Mouse (Mus musculus) monocyte, adult 5-6 weeks (primary cell): Measurements from ENCODE around the gene Slc6a9. TPM values are rescaled to one million over a fixed set of nuclear protein-coding genes. Genes with fewer than 3 reads are reported as not detected.

ENCODE experiments used
- ATAC-seq: fragments of 153-309, 156-312 bp; replicated peaks from 2 replicates; pipeline ENCODE4 v1.8.0; 2017; ENCODE audit warnings: mild to moderate bottlenecking; ENCODE audit not compliant: low TSS enrichment, insufficient number of reproducible peaks, severe bottlenecking, poor library complexity, low FRiP score
- total RNA-seq: library from RNA; stranded (forward); fragments of 200-1000, 200-491, 200-594 nt; gene quantifications from 3 replicates; pipeline ENCODE4 v1.2.3, GENCODE M21; 2017

The Slc6a9 gene
- total RNA-seq, 1 experiment from 2014 or later = 2.8 TPM

DNA sequence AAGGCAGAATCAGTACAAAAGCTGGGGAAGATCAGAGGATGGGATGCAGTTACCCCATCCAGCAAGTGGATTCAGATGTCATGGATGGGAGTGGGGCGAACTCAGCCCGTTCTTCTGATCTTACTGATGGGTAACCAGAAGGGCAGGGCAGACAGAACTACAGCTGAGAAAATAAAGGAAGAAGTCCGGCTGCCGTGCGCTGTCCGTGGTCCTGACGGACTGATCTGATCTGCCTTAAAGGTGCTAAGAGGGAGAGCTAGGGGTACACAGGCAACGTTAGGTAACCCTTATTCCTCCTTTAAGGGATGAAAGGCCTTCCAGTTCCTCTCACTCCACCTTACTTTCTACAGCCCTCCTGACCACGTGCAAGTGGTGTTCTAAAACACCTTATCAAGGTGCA, 59.1 kb downstream of the Slc6a9 start:
- no peak for ATAC-seq

GRCm38 (mm10) chr4:117894601-117895000, 60.3 kb downstream of the Slc6a9 start:
- ATAC-seq = no peak

DNA sequence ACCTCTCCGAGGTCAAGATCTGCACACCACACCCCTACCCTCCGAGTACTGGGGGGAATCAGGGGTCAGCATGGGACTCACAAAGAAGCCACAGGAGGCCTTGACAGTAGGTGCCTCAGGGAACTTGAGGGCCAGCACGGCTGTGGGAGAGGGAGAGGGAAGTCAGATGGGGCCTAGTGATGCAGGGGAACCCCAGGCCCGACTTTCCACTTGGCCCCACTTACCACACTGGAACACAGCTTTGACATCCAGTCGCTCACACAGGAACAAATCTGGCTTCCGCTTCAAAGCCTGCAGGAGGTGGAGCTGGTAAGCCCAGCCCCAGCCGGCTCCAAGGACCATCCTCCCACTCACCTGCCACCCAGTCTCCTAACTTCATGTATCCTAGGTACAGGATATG, 61.0 kb downstream of the Slc6a9 start:
- ATAC-seq = no peak

- no peak for ATAC-seq
Observed at GRCm38 (mm10) chr4:117896031-117896430, 61.7 kb downstream of the Slc6a9 start.

- ATAC-seq = no peak
Observed at GRCm38 (mm10) chr4:117898111-117898510, 63.8 kb downstream of the Slc6a9 start.

GRCm38 (mm10) chr4:117904094-117904493, 69.8 kb downstream of the Slc6a9 start:
- no peak for ATAC-seq

GRCm38 (mm10) chr4:117904761-117905160, 70.5 kb downstream of the Slc6a9 start:
- ATAC-seq = no peak

- ATAC-seq = no peak
Observed at GRCm38 (mm10) chr4:117906196-117906595, 71.9 kb downstream of the Slc6a9 start.

- ATAC-seq = no peak
Observed at GRCm38 (mm10) chr4:117908834-117909453, 74.6 kb downstream of the Slc6a9 start.

- ATAC-seq = no peak
Observed at GRCm38 (mm10) chr4:117912131-117912561, 77.8 kb downstream of the Slc6a9 start.

GRCm38 (mm10) chr4:117912685-117913273, 78.5 kb downstream of the Slc6a9 start:
- ATAC-seq = no peak

GRCm38 (mm10) chr4:117913421-117913820, 79.1 kb downstream of the Slc6a9 start:
- no peak for ATAC-seq

DNA sequence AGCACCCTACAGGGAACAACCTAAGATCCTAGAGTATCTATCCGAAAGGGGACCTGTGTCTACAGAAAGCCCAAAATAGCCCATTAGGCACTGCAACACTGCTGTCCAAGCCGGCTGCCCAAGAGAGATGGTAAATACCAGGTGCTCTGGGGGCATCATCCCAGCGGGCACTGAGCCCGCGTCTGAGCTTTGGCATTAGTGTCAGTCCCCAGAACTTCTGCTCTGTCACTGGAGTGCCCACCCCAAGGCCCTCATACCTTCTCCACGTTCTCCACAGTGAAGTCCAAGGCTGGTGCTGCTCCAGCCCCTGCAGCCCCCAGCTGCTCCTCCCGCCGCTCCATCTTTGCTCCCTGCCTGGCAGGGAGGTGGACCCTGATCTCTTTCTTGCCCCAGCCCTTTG, 79.7 kb downstream of the Slc6a9 start:
- ATAC-seq = no peak

GRCm38 (mm10) chr4:117914591-117915442, 80.5 kb downstream of the Slc6a9 start, which contains the start of gene Ipo13:
TSS of gene Ipo13 (minus strand) at chr4:117914999.
- ATAC-seq = peak; percentile 87

GRCm38 (mm10) chr4:117915489-117916105, 81.3 kb downstream of the Slc6a9 start:
- no peak for ATAC-seq

DNA sequence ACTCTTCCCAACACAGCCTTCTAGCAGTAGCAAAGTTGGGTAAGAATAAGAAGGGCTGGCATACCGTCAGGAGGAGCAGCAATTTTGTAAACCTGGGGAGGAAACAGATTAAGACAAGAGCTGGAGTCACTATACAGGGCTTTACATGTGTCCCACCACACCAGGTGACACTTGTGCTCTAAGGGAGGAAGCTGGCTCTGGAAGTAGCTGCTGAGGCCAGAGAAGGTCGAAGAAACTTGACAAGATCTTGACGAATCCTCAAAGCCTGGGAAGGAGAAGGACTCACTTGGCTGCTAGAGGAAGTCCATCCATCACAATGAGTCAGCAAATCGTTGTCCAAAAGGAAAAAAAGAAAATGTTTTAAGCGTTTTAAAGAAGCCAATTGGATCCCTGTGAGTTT, 82.1 kb downstream of the Slc6a9 start:
- ATAC-seq = no peak

DNA sequence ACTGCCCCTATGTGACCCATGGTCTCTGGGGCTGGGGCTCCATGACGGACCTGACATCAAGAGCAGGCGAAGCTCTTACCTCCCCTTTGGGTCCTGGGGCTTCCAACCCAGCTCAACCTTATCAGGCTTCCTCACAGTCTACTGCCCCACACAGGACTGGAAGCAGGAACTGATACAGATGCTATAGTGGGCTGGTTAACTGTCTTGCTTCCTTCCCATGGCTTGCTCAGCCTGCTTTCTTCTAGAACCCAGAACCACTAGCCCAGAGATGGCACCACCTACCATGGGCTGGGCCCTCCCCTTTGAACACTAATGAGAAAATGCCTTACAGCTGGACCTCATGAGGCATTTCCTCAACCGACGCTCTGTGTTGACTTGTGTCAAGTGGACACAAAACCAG, 83.1 kb downstream of the Slc6a9 start:
- no peak for ATAC-seq

DNA sequence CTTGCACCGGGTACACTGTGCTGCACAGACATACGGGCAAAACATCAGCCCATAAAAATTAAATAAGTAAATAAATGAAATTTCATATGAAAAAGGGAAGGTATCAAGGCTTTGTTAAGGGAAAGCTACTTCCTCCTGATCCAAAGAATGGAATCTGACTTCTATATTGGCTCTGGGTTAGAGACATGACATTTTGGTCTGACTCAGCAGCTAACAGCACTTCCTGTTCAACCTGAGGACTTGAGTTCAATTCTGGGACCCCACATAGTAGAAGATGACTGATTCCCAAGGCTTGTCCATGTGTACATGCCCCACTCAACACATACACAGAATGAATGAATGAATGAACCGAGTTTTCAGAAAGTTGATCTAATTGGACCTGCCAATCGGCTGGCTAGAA, 83.5 kb downstream of the Slc6a9 start:
- ATAC-seq = no peak

DNA sequence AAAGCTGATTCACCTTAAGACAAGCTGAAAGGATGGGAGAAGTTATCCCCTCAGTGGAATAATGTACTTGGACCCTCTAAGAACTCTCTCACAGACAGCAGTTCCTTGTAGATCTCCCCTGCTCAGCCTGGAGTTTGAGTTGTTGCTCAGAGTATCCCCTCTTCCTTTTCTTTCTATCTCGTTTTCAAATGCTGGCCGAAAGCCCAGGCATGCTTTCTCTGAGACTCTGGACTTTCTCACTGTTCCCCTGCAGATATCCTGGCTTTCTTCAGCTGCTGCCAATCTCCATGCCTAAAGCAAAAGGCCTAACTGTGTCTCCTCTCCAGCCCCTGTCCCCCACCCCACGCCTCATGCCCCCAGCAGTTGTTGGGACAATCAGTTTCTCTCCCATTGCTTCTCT, 84.0 kb downstream of the Slc6a9 start:
- no peak for ATAC-seq
